Mouse (Mus musculus) limb, embryonic 12.5 days (tissue): Measurements from ENCODE around the gene Mvp. TPM values are rescaled to one million over a fixed set of nuclear protein-coding genes. Genes with fewer than 3 reads are reported as not detected.

Source experiments
- ATAC-seq: fragments of 200-750 bp; cut with Nextera tagmentation; 2 replicates; pipeline ENCODE4 v1.8.0; 2017; ENCODE audit warnings: low read depth, moderate TSS enrichment; ENCODE audit not compliant: insufficient number of reproducible peaks, insufficient read depth, low FRiP score, low TSS enrichment
- H3K27ac ChIP-seq: fragments of 300-500 bp; sonication (generic); 2 replicates; pipeline ENCODE4 v1.5.1; 2016; ENCODE audit warnings: mild to moderate bottlenecking, moderate library complexity
- H3K27me3 ChIP-seq: fragments of 300-500 bp; sonication (generic); 2 replicates; pipeline ENCODE4 v1.6.1; 2016; ENCODE audit warnings: mild to moderate bottlenecking, moderate library complexity
- H3K36me3 ChIP-seq: fragments of 300-500 bp; sonication (generic); 2 replicates; pipeline ENCODE4 v1.6.1; 2016; ENCODE audit warnings: mild to moderate bottlenecking, moderate library complexity
- H3K4me1 ChIP-seq: fragments of 300-500 bp; sonication (generic); replicated peaks from 2 replicates; pipeline ENCODE4 v1.6.1; 2016
- H3K4me2 ChIP-seq: fragments of 300-500 bp; sonication (generic); 2 replicates; pipeline ENCODE4 v1.6.1; 2016; ENCODE audit warnings: mild to moderate bottlenecking, moderate library complexity
- H3K4me3 ChIP-seq: fragments of 300-500 bp; sonication (generic); replicated peaks from 2 replicates; pipeline ENCODE4 v1.5.1; 2016; ENCODE audit warnings: mild to moderate bottlenecking
- H3K9ac ChIP-seq: fragments of 300-500 bp; sonication (generic); replicated peaks from 2 replicates; pipeline ENCODE4 v1.6.1; 2016; ENCODE audit warnings: mild to moderate bottlenecking, moderate library complexity
- H3K9me3 ChIP-seq: fragments of 300-500 bp; sonication (generic); 2 replicates; pipeline ENCODE4 v1.6.1; 2016; ENCODE audit warnings: mild to moderate bottlenecking, moderate library complexity
- WGBS: fragments of 180-500 bp; shearing (Covaris S2); methylation state at CpG from one replicate; pipeline ENCODE4 v1.1.7; 2016; 5-methylcytosine and 5-hydroxymethylcytosine counted together
- polyA plus RNA-seq: library from polyadenylated mRNA; unstranded; fragments of >200 nt; fragmentation: Nextera tagmentation; extraction: Ambion mirVana; gene quantifications from 2 replicates; pipeline ENCODE4 v1.2.1, GENCODE M21; 2016

Gene Mvp
- 4.1 and 4.6 TPM in 2 replicates for polyA plus RNA-seq

GRCm38 (mm10) chr7:127014320-127014719 is at the start of gene Mvp:
TSS of gene Mvp (minus strand) at chr7:127014621.
- Histone ChIP-seq H3K27me3 (no peaks in the 10 kb centered on the region), H3K9me3 (no peaks in the 10 kb centered on the region), H3K36me3 (peaks cover 42% of the 10 kb centered on the region), H3K4me3 (peak within 1 kb of the TSS; percentile 68), H3K27ac (0 out of 2 replicates have a peak within 1 kb of the TSS, but pooled peaks have one; percentile 41), H3K4me2 (peak within 1 kb of the TSS; percentile 92), H3K4me1 (peaks cover 41% of the 10 kb centered on the region), H3K9ac (peak within 1 kb of the TSS; percentile 9; the same call in 1 of the 2 replicates)
- no peak for ATAC-seq
- 47% methylated on average over 11 of the region's 11 CpGs for WGBS

GRCm38 (mm10) chr7:127055026-127055585 is 40.7 kb upstream of the Mvp start:
- Histone ChIP-seq H3K4me3 (no peak overlapping the region), H3K27ac (no peak overlapping the region), H3K9me3 (no peaks in the 10 kb centered on the region), H3K4me1 (no peaks in the 10 kb centered on the region), H3K27me3 (peaks cover 3% of the 10 kb centered on the region; the same call in 1 of the 2 replicates), H3K4me2 (no peak overlapping the region), H3K36me3 (no peaks in the 10 kb centered on the region), H3K9ac (no peak overlapping the region)
- WGBS = 78% methylated on average over 5 of the region's 5 CpGs
- no peak for ATAC-seq

GRCm38 (mm10) chr7:127041851-127042672 is 27.6 kb upstream of the Mvp start, which contains the start of gene Kif22:
TSS of gene Kif22 (minus strand) at chr7:127042471.
- Histone ChIP-seq H3K27ac (peak within 1 kb of the TSS; percentile 76; the same call in 1 of the 2 replicates), H3K4me3 (peak within 1 kb of the TSS; percentile 86), H3K4me2 (peak within 1 kb of the TSS; percentile 82), H3K9me3 (no peaks in the 10 kb centered on the region), H3K9ac (peak within 1 kb of the TSS; percentile 83), H3K36me3 (peaks cover 22% of the 10 kb centered on the region), H3K27me3 (no peaks in the 10 kb centered on the region), H3K4me1 (peaks cover 17% of the 10 kb centered on the region)
- peak; percentile 75; the same call in 1 of the 2 replicates for ATAC-seq
- under 1% methylated on average over 53 of the region's 53 CpGs for WGBS

- Histone ChIP-seq H3K36me3 (peaks cover 84% of the 10 kb centered on the region), H3K4me3 (no peak overlapping the region), H3K27ac (no peak overlapping the region), H3K9me3 (no peaks in the 10 kb centered on the region), H3K27me3 (no peaks in the 10 kb centered on the region), H3K9ac (no peak overlapping the region), H3K4me1 (peaks cover 8% of the 10 kb centered on the region), H3K4me2 (no peak overlapping the region)
- WGBS = 72% methylated on average over 1 of the region's 1 CpGs
- no peak for ATAC-seq
Observed at GRCm38 (mm10) chr7:127031244-127031643, 16.8 kb upstream of the Mvp start.

- H3K4me2 ChIP-seq = no peak overlapping the region
- H3K27ac ChIP-seq = no peak overlapping the region
- H3K9me3 ChIP-seq = no peaks in the 10 kb centered on the region
- peaks cover 76% of the 10 kb centered on the region for H3K36me3 ChIP-seq
- no peak for ATAC-seq
- WGBS = 91% methylated on average over 1 of the region's 1 CpGs
- H3K4me1 ChIP-seq = peaks cover 8% of the 10 kb centered on the region
- no peak overlapping the region for H3K9ac ChIP-seq
- H3K27me3 ChIP-seq = no peaks in the 10 kb centered on the region
- no peak overlapping the region for H3K4me3 ChIP-seq
Observed at GRCm38 (mm10) chr7:127030172-127030571, 15.8 kb upstream of the Mvp start.

DNA sequence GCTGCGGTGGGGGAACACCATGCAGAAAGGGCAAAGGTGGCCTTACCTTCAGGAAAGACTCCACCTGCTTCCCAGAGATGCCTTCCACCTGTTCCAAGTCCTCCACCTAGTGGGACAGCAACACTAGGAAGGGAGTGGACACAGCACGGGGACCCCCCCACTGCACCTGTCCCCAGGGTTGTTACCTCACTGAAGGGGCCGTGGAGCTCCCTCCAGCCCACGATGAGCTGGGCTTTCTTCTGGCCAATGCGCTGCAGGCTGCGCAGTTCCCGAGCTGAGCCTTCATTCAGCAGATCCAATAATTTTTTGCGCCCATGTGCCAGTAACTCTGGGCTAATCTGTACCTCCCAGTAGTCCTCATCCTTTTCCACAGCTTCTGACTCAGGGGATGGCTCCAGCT is 13.5 kb upstream of the Mvp start:
- Histone ChIP-seq H3K9me3 (no peaks in the 10 kb centered on the region), H3K27me3 (no peaks in the 10 kb centered on the region), H3K27ac (peak overlapping the region; percentile 99), H3K4me3 (peak overlapping the region; percentile 98), H3K4me1 (peaks cover 29% of the 10 kb centered on the region), H3K4me2 (peak overlapping the region; percentile 92), H3K36me3 (peaks cover 74% of the 10 kb centered on the region), H3K9ac (peak overlapping the region; percentile 99)
- peak; percentile 9 for ATAC-seq
- 72% methylated on average over 8 of the region's 8 CpGs for whole genome bisulfite sequencing

- Histone ChIP-seq H3K4me3 (peak within 1 kb of the TSS; percentile 98), H3K9ac (peak within 1 kb of the TSS; percentile 99), H3K4me1 (peaks cover 36% of the 10 kb centered on the region), H3K4me2 (peak within 1 kb of the TSS; percentile 92), H3K27me3 (no peaks in the 10 kb centered on the region), H3K27ac (peak within 1 kb of the TSS; percentile 99), H3K36me3 (peaks cover 74% of the 10 kb centered on the region), H3K9me3 (no peaks in the 10 kb centered on the region)
- ATAC-seq = peak; percentile 88
- WGBS = 2% methylated on average over 56 of the region's 63 CpGs
Observed at GRCm38 (mm10) chr7:127026984-127027726, 12.7 kb upstream of the Mvp start, which contains the start of gene Maz. TSS of gene Maz (minus strand) at chr7:127027037.

- Histone ChIP-seq H3K9me3 (no peaks in the 10 kb centered on the region), H3K4me1 (peaks cover 42% of the 10 kb centered on the region), H3K4me2 (peak overlapping the region; percentile 92), H3K9ac (peak overlapping the region; percentile 99), H3K4me3 (peak overlapping the region; percentile 98), H3K36me3 (peaks cover 74% of the 10 kb centered on the region), H3K27ac (peak overlapping the region; percentile 99), H3K27me3 (no peaks in the 10 kb centered on the region)
- no CpG with 5 or more reads among the region's 48 CpGs for WGBS
- ATAC-seq = no peak
Observed at GRCm38 (mm10) chr7:127026616-127026983, 12.2 kb upstream of the Mvp start.

DNA sequence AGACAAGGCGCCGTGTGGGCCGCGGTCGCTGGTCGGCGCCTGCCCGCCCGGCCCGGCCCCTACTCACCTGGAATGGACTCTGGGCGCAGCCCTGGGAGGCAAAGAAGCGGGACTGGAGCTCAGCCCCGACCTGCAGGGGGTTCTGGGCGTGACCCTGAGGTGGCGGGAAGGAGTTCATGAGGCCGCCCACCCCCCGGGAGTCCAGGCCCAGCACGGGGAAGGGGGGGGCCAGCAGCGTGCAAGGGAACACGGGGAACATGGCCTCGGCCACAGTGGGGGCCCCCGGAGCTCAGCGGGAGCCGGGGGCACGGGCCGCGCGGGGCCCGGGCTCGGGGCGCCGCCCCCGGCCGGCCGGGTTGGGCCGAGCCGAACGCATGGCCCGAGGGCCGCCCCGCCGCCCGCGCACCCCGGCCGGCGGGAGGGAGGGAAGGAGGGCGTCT is 11.8 kb upstream of the Mvp start:
- Histone ChIP-seq H3K4me2 (peak overlapping the region; percentile 92), H3K36me3 (peaks cover 72% of the 10 kb centered on the region)
- ATAC-seq = peak; percentile 16

DNA sequence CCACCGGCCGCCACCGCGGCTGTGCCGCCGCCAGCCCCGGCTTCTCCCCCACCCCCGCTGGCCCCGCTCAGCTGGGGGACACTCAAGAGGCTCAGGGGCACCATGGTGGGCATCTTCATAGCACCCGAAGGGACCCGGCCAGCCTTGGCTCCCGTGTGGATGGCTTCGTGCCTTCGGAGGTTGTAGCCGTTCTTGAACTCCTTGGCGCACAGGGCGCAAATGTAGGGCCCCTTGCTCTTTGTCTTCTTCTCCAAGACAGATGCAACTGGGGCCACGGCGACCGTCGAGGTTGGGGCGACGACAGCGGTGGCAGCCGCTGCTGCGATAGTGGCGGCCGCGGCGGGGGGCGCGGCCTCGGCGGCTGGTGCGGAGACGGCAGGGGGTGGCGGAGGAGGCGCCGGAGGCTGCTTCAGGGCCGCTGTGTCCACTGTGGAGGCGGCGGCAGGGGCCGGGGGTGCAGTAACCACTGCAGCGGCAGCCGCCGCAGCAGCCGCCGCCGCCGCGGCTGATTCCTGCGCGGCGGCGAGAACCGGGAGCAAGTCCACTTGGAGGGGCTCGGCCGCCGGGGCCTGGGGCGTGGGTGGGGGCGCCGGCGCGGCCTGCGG is 11.2 kb upstream of the Mvp start:
- under 1% methylated on average over 61 of the region's 65 CpGs for WGBS
- H3K4me1 ChIP-seq = peaks cover 50% of the 10 kb centered on the region
- H3K4me3 ChIP-seq = peak overlapping the region; percentile 98
- H3K27me3 ChIP-seq = no peaks in the 10 kb centered on the region
- H3K27ac ChIP-seq = peak overlapping the region; percentile 99
- H3K36me3 ChIP-seq = peaks cover 66% of the 10 kb centered on the region
- H3K9me3 ChIP-seq = no peaks in the 10 kb centered on the region
- H3K4me2 ChIP-seq = peak overlapping the region; percentile 92
- no peak for ATAC-seq
- H3K9ac ChIP-seq = peak overlapping the region; percentile 99

More for the DNA sequence above, 11.8 kb upstream of the Mvp start:
- WGBS = 0% methylated on average over 32 of the region's 48 CpGs
- peaks cover 46% of the 10 kb centered on the region for H3K4me1 ChIP-seq
- H3K4me3 ChIP-seq = peak overlapping the region; percentile 98
- H3K9me3 ChIP-seq = no peaks in the 10 kb centered on the region
- H3K27me3 ChIP-seq = no peaks in the 10 kb centered on the region
- peak overlapping the region; percentile 99 for H3K9ac ChIP-seq
- peak overlapping the region; percentile 99 for H3K27ac ChIP-seq
